Comparison of ENCODE assay signal across 9 mouse cellular contexts in the genomic region with DNA sequence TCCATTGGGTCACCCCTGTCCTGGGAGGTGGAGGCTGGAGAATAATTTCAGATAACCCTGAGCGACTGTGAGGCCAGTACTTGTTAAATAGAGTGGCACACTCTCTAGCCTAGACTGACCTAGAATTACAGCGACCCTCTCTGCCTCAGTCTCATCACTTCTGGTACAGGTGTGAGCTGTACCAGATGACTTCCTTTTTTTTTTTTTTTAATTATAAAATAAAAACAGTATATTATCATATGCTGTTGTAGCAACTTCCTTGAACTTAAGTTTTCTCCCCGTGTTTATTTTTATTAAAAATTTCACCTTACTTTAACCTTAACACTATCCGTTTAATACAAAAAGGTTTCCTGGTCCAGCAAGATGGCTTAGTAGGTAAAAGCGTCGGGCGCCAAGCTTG. TPM values are rescaled to one million over a fixed set of nuclear protein-coding genes. Genes with fewer than 3 reads are reported as not detected.
DNase-seq lines count a peak whose midpoint lies in the region; ATAC-seq and TF ChIP-seq lines count a peak whose summit lies in the region.
"Had no signal": no experiment of that assay in that cellular context is flagged by ENCODE, and none has a peak within 500 bp of the region (broad histone marks: within the 10 kb centered on the region; RNA-seq: fewer than 3 reads in every experiment).

No protein-coding gene starts in this region.

- TF ChIP-seq CTCF in MEL (IDR thresholded peaks at IDR 0.05 in 2 of 3, conservative IDR thresholded peaks at IDR 0.05 in 1 of 3; ENCODE audit: control insufficient read depth in 1 of 3, insufficient read depth in 1 of 3, low read depth in 2 of 3, low read length in 3 of 3, poor library complexity in 1 of 3, severe bottlenecking in 1 of 3): no peak

- H3K36me3 ChIP-seq in heart, embryonic 14.5 days (ENCODE audit: control insufficient read depth, insufficient read depth, low read length): peaks cover 20% of the 10 kb centered on the region
- peaks cover 4 to 16% of the 10 kb centered on the region in 2 experiments; a peak in 3 of 4 replicates for H3K36me3 ChIP-seq in MEL (ENCODE audit: control insufficient read depth in 1 of 2, insufficient read depth in 2 of 2, low read length in 2 of 2)
- no peaks in the 10 kb centered on the region for H3K36me3 ChIP-seq in hindbrain, embryonic 11.5 days (ENCODE audit: control insufficient read depth, insufficient read depth, low read length)
- H3K36me3 ChIP-seq in midbrain, embryonic 11.5 days (ENCODE audit: control insufficient read depth, insufficient read depth, low read length): peaks cover 2% of the 10 kb centered on the region; the same call in 1 of the 2 replicates

- H3K9ac ChIP-seq in heart, embryonic 14.5 days (ENCODE audit: low read length): peak overlapping the region; percentile 100
- peak overlapping the region; percentile 93 for H3K9ac ChIP-seq in MEL (ENCODE audit: control insufficient read depth, low read depth, low read length, poor library complexity, severe bottlenecking)
- H3K9ac ChIP-seq in hindbrain, embryonic 11.5 days (ENCODE audit: low read depth, low read length): peak overlapping the region; percentile 56; the same call in 1 of the 2 replicates
- H3K9ac ChIP-seq in midbrain, embryonic 11.5 days (ENCODE audit: low read length): peak overlapping the region; percentile 95

- 8% methylated on average over 7 of the region's 7 CpGs for WGBS in heart, embryonic 14.5 days
- 19% methylated on average over 7 of the region's 7 CpGs for WGBS in hindbrain, embryonic 11.5 days
- WGBS in midbrain, embryonic 11.5 days: 17% methylated on average over 7 of the region's 7 CpGs

- peaks cover 34% of the 10 kb centered on the region for H3K79me2 ChIP-seq in MEL (ENCODE audit: control insufficient read depth, insufficient read depth, low read length, poor library complexity)

- no peaks in the 10 kb centered on the region for H3K27me3 ChIP-seq in heart, embryonic 14.5 days (ENCODE audit: control insufficient read depth, insufficient read depth, low read length)
- no peaks in the 10 kb centered on the region for H3K27me3 ChIP-seq in MEL (ENCODE audit: control insufficient read depth in 1 of 2, insufficient read depth in 2 of 2, low read length in 2 of 2)
- H3K27me3 ChIP-seq in hindbrain, embryonic 11.5 days (ENCODE audit: control insufficient read depth, insufficient read depth, low read length): no peaks in the 10 kb centered on the region
- no peaks in the 10 kb centered on the region for H3K27me3 ChIP-seq in midbrain, embryonic 11.5 days (ENCODE audit: control insufficient read depth, insufficient read depth, low read length)

- TF ChIP-seq EP300 in MEL (IDR thresholded peaks at IDR 0.05; ENCODE audit: low read depth in 1 of 2, low read length in 2 of 2): no peak

- no peak for ATAC-seq in heart, embryonic 14.5 days (ENCODE audit: insufficient number of reproducible peaks, insufficient read depth, low FRiP score, low read depth)
- no peak for ATAC-seq in hindbrain, embryonic 11.5 days (ENCODE audit: low FRiP score)
- ATAC-seq in midbrain, embryonic 11.5 days (ENCODE audit: low FRiP score): no peak

- H3K4me3 ChIP-seq in heart, embryonic 14.5 days (ENCODE audit: control insufficient read depth in 1 of 2, insufficient read depth in 1 of 2, low read depth in 1 of 2, low read length in 2 of 2): peak overlapping the region; percentile 85 to 100
- peak overlapping the region; percentile 78 to 96 for H3K4me3 ChIP-seq in MEL (ENCODE audit: control insufficient read depth in 1 of 2, insufficient read depth in 1 of 2, low read depth in 2 of 2, low read length in 2 of 2)
- H3K4me3 ChIP-seq in hindbrain, embryonic 11.5 days (ENCODE audit: low read depth, low read length): peak overlapping the region; percentile 99
- H3K4me3 ChIP-seq in midbrain, embryonic 11.5 days (ENCODE audit: low read depth, low read length): peak overlapping the region; percentile 96

- H3K27ac ChIP-seq in heart, embryonic 14.5 days (replicated peaks in 1 of 2; ENCODE audit: control insufficient read depth in 1 of 2, insufficient read depth in 1 of 2, low read depth in 2 of 2, low read length in 2 of 2): peak overlapping the region; percentile 96
- H3K27ac ChIP-seq in MEL (ENCODE audit: control insufficient read depth, low read depth, low read length): peak overlapping the region; percentile 98
- no peak overlapping the region; the same call in 1 of the 2 replicates for H3K27ac ChIP-seq in hindbrain, embryonic 11.5 days (ENCODE audit: low read depth, low read length)
- H3K27ac ChIP-seq in midbrain, embryonic 11.5 days (ENCODE audit: low read depth, low read length): no peak overlapping the region; the same call in 1 of the 2 replicates

- intact Hi-C loops in heart, postnatal 36 days (cut with DNase I): loop anchor here (1.0 to 5.0 kb wide), 2 partner anchors 91 to 203 kb away; no protein-coding TSS in a partner anchor

- peaks cover 2 to 23% of the 10 kb centered on the region in 2 experiments; a peak in 3 of 4 replicates for H3K4me1 ChIP-seq in heart, embryonic 14.5 days (ENCODE audit: control insufficient read depth in 2 of 2, insufficient read depth in 2 of 2, low read length in 2 of 2)
- peaks cover 3% of the 10 kb centered on the region in 2 experiments for H3K4me1 ChIP-seq in MEL (ENCODE audit: control insufficient read depth in 1 of 2, insufficient read depth in 2 of 2, low read length in 2 of 2)
- no peaks in the 10 kb centered on the region for H3K4me1 ChIP-seq in hindbrain, embryonic 11.5 days (replicated peaks; ENCODE audit: control insufficient read depth, insufficient read depth, low read length)
- peaks cover 12% of the 10 kb centered on the region for H3K4me1 ChIP-seq in midbrain, embryonic 11.5 days (ENCODE audit: control insufficient read depth, insufficient read depth, low read length)

- TF ChIP-seq RAD21 in MEL (IDR thresholded peaks at IDR 0.05; ENCODE audit: low read depth, low read length): no peak

- TF ChIP-seq POLR2A in MEL (IDR thresholded peaks at IDR 0.05; ENCODE audit: control insufficient read depth in 1 of 2, insufficient read depth in 1 of 2, low read depth in 1 of 2, low read length in 2 of 2, poor library complexity in 1 of 2): no peak

- H3K9me3 ChIP-seq in heart, embryonic 14.5 days (ENCODE audit: control insufficient read depth, low read length): no peaks in the 10 kb centered on the region
- H3K9me3 ChIP-seq in MEL (replicated peaks; ENCODE audit: insufficient read depth, low read length): no peaks in the 10 kb centered on the region
- no peaks in the 10 kb centered on the region for H3K9me3 ChIP-seq in hindbrain, embryonic 11.5 days (ENCODE audit: control insufficient read depth, low read length)
- H3K9me3 ChIP-seq in midbrain, embryonic 11.5 days (ENCODE audit: control insufficient read depth, low read length): no peaks in the 10 kb centered on the region

- peak overlapping the region; percentile 85 for H3K4me2 ChIP-seq in heart, embryonic 14.5 days (ENCODE audit: low read length)
- peak overlapping the region; percentile 84 for H3K4me2 ChIP-seq in hindbrain, embryonic 11.5 days (replicated peaks; ENCODE audit: low read depth, low read length)
- peak overlapping the region; percentile 92 for H3K4me2 ChIP-seq in midbrain, embryonic 11.5 days

- no peak for DNase-seq in heart, postnatal 36 days
- DNase-seq in MEL (ENCODE audit: low read depth, low spot score): peak; percentile 48
- no peak for DNase-seq in hindbrain, embryonic 11.5 days (ENCODE audit: low spot score)
- no peak for DNase-seq in midbrain, embryonic 11.5 days (ENCODE audit: low spot score, missing footprints)
- no peak for DNase-seq in layer of hippocampus, postnatal 25 days (ENCODE audit: extremely low spot score in 1 of 2, low spot score in 1 of 2)
- DNase-seq in cerebellum, postnatal 10 days: no peak
- no peak for DNase-seq in spleen, adult 18-20 months
- DNase-seq: right cerebral cortex, postnatal 4 days had no signal

TF ChIP-seq in MEL, 35 proteins besides CTCF, POLR2A, EP300 and RAD21:
- TF ChIP-seq CHD2 (IDR thresholded peaks at IDR 0.05; ENCODE audit: low read length): no peak
- peak; percentile 75 for TF ChIP-seq ZNF384 (IDR thresholded peaks at IDR 0.05; ENCODE audit: low read depth, low read length)

RNA-seq across cellular contexts. Expression of a gene that starts 1.0 kb away (rescaled TPM):
- polyA plus RNA-seq in heart, embryonic 14.5 days (2014; fragmentation: Nextera tagmentation; extraction: Ambion mirVana): 41.5 and 49.9 TPM in 2 replicates
- 10 to 100 TPM; 37.2 to 39.8 TPM for total RNA-seq in heart, postnatal 36 days (2021)
- total RNA-seq in MEL (2012; rRNA removed): 132 and 140 TPM in 2 replicates
- polyA plus RNA-seq in MEL (2012; ENCODE audit: insufficient read depth in 1 of 2, insufficient read length in 2 of 2, low read depth in 1 of 2, low replicate concordance in 2 of 2, missing spikeins in 1 of 2): 100 to 1,000 TPM; 181 to 192 TPM
- 47.4 and 49.9 TPM in 2 replicates for polyA plus RNA-seq in hindbrain, embryonic 11.5 days (2014; fragmentation: Nextera tagmentation; extraction: Ambion mirVana)
- polyA plus RNA-seq in midbrain, embryonic 11.5 days (2014; fragmentation: Nextera tagmentation; extraction: Ambion mirVana): 47.7 and 48.6 TPM in 2 replicates
- total RNA-seq in layer of hippocampus, postnatal 25 days (2021): 10 to 100 TPM; 49.1 to 50.3 TPM

RNA-seq across cellular contexts. Expression of a gene that starts 1.3 kb away (rescaled TPM):
- polyA plus RNA-seq in heart, embryonic 14.5 days (2014; fragmentation: Nextera tagmentation; extraction: Ambion mirVana): 1.5 and 1.7 TPM in 2 replicates
- total RNA-seq in heart, postnatal 36 days (2021): not detected
- total RNA-seq in MEL (2012; rRNA removed): 0.69 and 1.7 TPM in 2 replicates
- 1 to 10 TPM in 1 of 2 experiments, not detected in 1; 4.9 TPM for polyA plus RNA-seq in MEL (2012; ENCODE audit: insufficient read depth in 1 of 2, insufficient read length in 2 of 2, low read depth in 1 of 2, low replicate concordance in 2 of 2, missing spikeins in 1 of 2)
- 1.3 and 2.2 TPM in 2 replicates for polyA plus RNA-seq in hindbrain, embryonic 11.5 days (2014; fragmentation: Nextera tagmentation; extraction: Ambion mirVana)
- polyA plus RNA-seq in midbrain, embryonic 11.5 days (2014; fragmentation: Nextera tagmentation; extraction: Ambion mirVana): 1.4 and 1.6 TPM in 2 replicates
- 1 to 10 TPM; 1.1 to 1.3 TPM for total RNA-seq in layer of hippocampus, postnatal 25 days (2021)

RNA-seq across cellular contexts. Expression of a gene that starts 14.0 kb away (rescaled TPM):
- polyA plus RNA-seq in heart, embryonic 14.5 days (2014; fragmentation: Nextera tagmentation; extraction: Ambion mirVana): 62.7 and 62.9 TPM in 2 replicates
- 10 to 100 TPM; 22.3 to 24.1 TPM for total RNA-seq in heart, postnatal 36 days (2021)
- total RNA-seq in MEL (2012; rRNA removed): 32.1 and 33.4 TPM in 2 replicates
- polyA plus RNA-seq in MEL (2012; ENCODE audit: insufficient read depth in 1 of 2, insufficient read length in 2 of 2, low read depth in 1 of 2, low replicate concordance in 2 of 2, missing spikeins in 1 of 2): 10 to 100 TPM in 1 of 2 experiments, not detected in 1; 30.2 TPM
- polyA plus RNA-seq in hindbrain, embryonic 11.5 days (2014; fragmentation: Nextera tagmentation; extraction: Ambion mirVana): 90.2 and 108 TPM in 2 replicates
- 89.5 and 96.0 TPM in 2 replicates for polyA plus RNA-seq in midbrain, embryonic 11.5 days (2014; fragmentation: Nextera tagmentation; extraction: Ambion mirVana)
- 10 to 100 TPM; 41.3 to 43.3 TPM for total RNA-seq in layer of hippocampus, postnatal 25 days (2021)

Comparison
In these comparisons a context has a peak if more than half of its experiments do, and no peak if none do; other contexts are left out.
1. H3K27ac ChIP-seq: peak in heart, embryonic 14.5 days (2 of 2) and MEL (single experiment); none in hindbrain, embryonic 11.5 days (single experiment) and midbrain, embryonic 11.5 days (single experiment).
2. Peak in every context shown above with its lines, with median percentiles within 50 percentile points of each other: H3K4me2 ChIP-seq, H3K4me3 ChIP-seq and H3K9ac ChIP-seq.